Mouse (Mus musculus): ENCODE data around the gene Ern1. TPM values are rescaled to one million over a fixed set of nuclear protein-coding genes. Genes with fewer than 3 reads are reported as not detected.
"Not testable (repeated sequence)": the region's sequence is repeated elsewhere in the genome, so short reads cannot be mapped to it uniquely, and the experiment has no call there.

The Ern1 gene
- total RNA-seq, 2 experiments from 2014 or later = 4.9 to 5.9 TPM

DNA sequence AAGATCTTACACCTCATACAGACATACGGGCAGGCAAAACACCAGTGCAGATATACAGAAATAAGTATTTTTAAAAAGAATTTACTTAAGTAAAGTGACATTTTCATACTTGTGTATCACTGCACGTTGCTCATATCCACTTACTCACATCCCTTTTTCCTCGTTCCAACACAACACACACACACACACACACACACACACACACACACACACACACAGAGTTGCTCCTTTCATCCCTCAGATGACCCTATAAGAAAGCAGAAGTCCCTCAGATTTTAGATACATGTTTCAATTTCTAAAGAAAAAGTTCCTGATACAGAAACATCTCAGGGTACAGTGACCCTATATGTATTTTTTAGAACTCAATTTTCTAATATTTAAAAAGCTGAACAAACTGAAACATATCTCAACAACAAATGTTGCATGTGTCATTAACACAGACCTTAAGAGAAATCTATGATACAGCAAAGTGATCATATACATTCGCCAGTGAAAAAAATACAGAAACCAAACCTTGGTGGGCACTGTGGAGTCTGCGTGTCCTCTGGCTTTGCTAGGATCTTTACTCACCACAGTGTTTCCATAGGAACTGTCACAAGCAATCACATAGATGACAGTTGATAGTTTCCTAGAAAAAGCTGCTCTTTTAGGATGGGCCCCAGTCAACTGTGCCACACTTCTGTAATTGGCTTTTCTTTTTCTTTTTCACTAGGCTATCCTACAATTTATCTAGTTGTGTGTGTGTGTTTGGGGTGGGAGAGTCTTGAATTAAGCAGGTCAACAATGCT lies 26.3 kb downstream of the Ern1 start:
- DNase-seq = no peak
- intact Hi-C loops (cut with DNase I; ENCODE audit: low total_unique reads) = no loop called here

DNA sequence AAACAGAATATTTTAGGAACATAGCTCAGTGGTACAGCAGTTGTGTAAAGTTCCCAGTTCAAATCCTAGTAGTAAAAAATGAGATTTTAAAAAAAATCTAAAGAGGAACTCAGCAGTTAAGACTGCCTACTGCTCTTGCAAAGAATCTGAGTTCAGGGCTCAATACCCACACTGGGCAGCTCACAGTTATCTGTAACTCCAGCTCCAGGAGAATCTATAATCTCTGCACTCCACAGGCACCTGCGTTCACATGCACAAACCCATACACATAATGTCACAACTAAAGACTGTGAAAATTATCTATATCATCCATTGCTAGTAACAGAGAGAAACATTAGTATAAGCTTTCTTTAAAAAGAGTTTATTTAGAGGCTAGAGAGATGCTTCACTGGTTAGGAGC lies 27.0 kb downstream of the Ern1 start:
- no peak for DNase-seq
- intact Hi-C loops (cut with DNase I; ENCODE audit: low total_unique reads) = no loop called here

DNA sequence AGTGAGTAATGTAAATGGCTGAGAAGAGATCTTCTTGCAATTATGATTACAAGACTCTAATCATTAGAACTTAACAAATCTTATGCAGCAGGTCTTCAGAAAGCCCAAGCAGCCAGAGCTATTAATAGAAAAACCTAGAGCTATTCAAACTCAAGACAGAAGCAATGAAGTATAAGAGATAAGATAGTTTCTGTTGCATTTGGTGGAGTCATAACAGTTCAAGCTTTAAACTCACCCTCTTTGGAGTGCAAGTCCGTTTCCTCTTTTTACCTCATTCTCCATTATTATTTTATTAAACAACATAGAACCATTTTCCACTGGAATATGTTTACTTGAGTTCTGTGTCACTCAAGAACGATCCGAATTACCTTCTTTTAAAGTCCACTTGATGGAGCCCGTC lies 29.1 kb downstream of the Ern1 start:
- DNase-seq = no peak
- intact Hi-C loops (cut with DNase I; ENCODE audit: low total_unique reads) = no loop called here

DNA sequence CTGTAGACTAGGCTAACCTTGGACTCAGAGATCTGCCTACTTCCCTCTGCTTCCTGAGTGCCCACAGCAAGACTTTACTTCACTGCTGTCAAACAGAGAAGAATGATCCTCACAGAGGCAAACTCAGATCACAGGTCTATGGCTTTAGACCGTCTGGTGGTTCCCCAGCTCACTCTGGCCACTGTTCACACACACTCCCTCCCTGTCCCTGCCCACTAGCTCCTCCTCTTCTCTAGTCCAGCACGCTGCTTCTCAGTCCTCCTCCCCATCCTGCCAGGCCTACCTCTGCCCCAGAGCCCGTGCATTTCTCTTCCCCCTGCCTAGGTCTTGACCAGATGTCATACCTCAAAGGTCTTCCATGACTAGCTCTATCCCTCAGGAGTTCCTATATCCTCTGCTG lies 44.0 kb downstream of the Ern1 start:
- intact Hi-C loops (cut with DNase I; ENCODE audit: low total_unique reads) = no loop called here
- no peak for DNase-seq

DNA sequence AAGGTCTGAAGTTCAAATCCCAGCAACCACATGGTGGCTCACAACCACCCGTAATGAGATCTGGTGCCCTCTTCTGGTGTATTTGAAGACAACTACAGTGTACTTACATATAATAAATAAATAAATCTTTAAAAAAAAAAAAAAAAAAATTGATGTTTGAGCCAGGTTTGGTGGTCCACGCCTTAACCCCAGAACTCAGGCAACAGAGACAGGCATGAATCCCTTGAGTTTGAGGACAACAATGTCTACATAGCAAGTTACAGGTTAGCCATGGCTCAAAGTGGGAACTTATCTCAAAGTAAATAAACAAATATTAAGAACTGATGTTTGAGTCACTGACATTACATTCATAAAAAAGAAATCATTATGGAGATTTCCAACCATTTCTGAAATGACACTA lies 45.1 kb downstream of the Ern1 start:
- intact Hi-C loops (cut with DNase I; ENCODE audit: low total_unique reads); DNase-seq: not testable (repeated sequence)

DNA sequence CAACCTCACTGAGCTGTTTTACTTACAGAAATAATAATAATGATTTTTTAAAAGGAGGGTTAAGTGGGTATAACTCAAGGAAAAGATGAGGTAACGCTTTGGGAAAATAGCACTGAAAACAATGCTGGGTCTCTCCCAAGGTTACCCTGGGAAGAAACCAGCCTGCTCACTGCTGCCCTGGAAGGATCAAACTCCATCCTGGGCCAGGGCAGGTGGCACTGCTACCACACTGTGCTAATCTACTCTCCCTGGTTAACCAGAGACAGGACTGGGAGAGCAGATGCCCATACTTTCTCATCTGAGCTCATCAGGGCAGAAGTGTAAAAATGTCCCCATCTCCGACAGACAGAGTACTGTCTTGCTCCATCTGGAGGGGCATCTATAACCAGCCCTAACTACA lies 47.3 kb downstream of the Ern1 start:
- no peak for DNase-seq
- intact Hi-C loops (cut with DNase I; ENCODE audit: low total_unique reads) = no loop called here

DNA sequence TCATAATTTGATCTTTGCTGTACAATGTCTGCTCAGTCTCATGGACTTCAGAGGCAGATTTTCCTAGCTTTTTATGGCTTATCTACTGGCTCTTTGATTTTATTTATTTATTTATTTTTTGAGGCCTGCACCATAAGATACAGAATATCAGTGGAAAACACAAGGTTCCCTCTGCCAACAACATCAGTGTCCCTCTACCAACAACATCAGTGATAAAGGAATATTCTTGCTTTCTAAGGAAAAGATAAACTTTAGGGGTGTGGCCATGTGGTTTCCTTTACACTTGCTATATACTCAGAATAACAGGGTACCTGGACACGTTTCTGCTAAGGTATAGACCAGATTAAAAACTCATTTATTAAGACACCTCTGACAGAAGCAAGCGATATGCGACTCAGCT lies 48.3 kb downstream of the Ern1 start:
- DNase-seq = no peak
- intact Hi-C loops (cut with DNase I; ENCODE audit: low total_unique reads) = no loop called here

DNA sequence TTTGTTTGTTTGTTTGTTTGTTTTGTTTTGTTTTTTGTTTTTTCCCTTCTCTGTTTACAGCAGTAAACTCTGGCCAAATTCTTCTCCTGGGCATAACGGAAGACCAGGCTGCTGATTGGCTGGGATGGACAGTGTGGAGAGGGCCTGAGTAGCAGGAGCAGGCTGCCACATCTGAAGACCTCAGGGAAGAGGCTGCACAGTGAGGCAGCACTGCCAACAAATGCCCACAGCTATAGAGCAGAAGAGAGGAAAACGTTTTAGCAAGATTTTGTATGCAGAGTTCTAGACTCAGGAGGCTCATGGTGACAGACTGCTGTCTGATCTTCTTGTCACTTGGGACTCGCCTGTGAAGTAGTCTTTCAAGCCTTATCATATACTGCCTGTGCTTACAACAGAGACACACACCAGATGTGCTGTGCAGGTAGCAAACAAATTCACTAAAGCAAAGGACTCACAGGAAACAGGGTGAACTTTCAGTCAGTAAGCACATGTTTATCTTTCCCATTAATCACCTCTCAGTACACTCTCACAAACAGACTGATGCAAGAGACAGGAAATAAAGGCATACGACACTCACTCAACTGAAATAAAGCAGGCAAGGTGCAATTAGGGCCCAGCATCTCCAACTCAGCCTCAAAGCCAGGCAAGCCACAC lies 49.0 kb downstream of the Ern1 start:
- DNase-seq = no peak
- intact Hi-C loops (cut with DNase I; ENCODE audit: low total_unique reads) = no loop called here

DNA sequence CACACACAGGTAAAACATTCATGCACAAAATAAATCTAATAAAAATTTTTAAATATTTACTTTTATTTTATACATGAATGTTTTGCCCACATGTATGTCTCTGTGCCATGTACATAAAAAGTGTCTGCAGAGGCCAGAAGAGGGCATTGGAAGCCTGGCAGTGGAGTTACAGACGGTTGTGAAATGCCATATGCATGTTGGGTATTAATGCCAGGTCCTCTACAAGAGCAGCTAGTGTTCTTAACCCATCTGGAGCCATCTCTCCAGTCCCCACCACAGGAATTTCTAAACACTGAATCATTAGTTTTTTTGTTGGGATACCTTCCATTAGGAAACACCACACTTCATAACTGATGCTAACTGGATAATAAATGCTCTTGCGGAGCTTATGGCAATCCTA lies 50.1 kb downstream of the Ern1 start:
- no peak for DNase-seq
- intact Hi-C loops (cut with DNase I; ENCODE audit: low total_unique reads) = no loop called here

DNA sequence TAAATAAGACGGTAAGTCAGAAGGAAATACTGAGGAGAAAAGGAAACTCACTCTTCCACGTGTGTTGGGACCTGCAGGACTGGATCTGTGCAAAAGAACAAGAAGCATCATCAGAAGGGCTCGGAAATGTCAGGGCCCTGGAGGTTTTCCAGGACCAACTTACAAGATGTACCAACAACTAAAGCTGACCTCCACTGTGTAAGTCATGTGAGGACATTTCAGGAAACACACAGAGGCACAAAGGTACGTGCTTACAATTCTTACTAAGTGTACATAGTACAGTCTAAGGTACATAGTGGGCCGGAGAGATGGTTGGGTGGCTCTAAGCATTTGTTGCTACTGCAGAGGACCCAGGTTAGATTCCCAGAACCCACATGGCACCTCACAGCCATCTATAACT lies 50.6 kb downstream of the Ern1 start:
- intact Hi-C loops (cut with DNase I; ENCODE audit: low total_unique reads) = no loop called here
- no peak for DNase-seq

DNA sequence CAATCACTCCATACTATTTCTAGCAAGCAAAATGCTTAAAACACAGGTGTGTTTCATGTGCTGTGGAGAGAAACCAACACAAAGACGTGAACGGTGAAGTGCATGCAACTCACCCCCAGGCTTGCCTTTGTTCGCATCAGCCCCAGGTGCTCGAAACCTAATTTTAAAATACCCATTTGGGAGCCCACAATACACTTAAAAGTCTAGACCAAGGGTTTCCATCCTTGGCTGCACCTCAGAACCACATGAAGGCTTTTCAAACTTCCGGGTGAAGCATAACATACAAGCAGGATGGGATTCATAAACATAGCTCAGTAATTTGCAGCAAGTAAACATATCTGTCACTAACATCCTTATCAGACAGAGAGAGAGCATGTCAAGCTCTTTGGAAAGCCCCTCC lies 57.3 kb downstream of the Ern1 start:
- intact Hi-C loops (cut with DNase I; ENCODE audit: low total_unique reads) = no loop called here
- DNase-seq = no peak

DNA sequence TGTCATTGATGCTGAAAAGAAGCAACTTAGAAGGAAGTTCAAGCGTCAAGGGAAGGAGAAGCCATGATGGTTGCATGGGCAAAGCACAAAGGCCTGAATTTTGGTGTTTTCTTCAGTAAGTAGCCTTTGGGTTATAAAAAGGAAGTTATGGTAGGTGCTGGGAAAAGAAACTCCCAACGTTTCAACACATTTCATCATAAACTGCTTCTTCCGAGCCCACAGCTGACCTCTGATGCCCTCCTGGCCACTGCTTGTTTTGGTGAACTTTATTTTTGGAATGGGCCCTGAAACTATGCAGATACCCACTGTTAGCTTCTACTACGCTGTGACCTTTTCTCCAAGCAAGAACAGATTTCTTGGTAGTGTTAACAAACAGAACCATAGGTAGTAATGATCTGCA lies 58.0 kb downstream of the Ern1 start:
- intact Hi-C loops (cut with DNase I; ENCODE audit: low total_unique reads) = no loop called here
- DNase-seq = no peak

DNA sequence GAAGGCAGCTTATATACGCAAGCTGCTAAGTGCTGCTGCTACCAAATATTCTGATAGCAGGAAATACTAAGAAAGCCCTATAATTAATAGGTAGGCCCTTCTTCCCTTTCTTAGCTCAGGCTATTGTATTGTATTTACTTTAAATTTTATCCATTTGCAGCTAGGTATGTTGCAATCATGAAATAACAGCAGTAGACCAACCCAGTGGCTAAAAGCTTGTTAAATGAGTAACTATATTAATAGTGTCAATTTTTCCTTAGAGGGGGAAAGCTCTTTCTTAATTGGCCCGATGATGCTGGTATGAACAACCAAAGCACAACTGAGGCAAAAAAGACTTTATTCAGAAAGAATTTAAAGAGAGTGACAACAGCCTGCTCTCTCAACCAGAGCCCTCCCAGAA lies 59.1 kb downstream of the Ern1 start:
- no peak for DNase-seq
- intact Hi-C loops (cut with DNase I; ENCODE audit: low total_unique reads) = no loop called here

DNA sequence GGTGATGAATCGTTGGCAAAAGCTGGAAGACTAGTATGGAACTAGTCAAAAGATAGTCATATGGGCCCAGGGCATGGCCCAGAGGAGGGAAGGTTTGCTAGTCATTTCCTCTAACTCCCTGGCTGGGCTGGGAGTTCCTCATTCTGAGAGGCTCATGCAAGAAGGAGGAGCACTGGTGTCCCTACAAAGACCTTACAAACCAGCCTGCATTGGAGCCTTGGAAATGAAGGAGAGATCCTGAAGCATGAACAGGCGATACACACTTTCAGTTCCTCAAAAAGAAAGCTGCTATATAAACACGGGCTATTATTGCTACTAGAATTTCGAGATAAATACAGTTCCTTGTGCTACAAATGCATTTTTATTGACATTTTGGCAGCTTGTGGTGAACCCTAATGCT lies 59.5 kb downstream of the Ern1 start:
- intact Hi-C loops (cut with DNase I; ENCODE audit: low total_unique reads) = no loop called here
- DNase-seq = peak; percentile 10

DNA sequence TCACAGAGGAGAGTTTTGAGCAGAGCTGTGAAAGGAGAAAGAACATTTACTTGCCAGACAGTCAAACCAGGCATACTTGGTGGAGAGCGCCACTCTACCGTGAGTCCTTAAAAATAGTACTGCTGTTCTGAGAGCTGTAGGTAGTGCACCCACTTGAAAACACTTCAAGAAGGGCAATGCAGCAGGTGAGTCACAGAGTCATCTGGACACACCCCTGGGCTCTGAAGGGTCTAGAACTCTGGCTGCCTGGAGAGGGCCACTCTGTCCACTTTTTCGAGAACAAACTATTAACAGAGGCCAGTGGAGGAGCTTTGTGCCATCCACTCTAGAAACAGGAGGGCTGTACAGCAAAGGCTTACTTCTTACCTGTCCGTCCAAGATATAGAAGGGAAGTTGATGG lies 61.2 kb downstream of the Ern1 start:
- intact Hi-C loops (cut with DNase I; ENCODE audit: low total_unique reads) = no loop called here
- DNase-seq = no peak

DNA sequence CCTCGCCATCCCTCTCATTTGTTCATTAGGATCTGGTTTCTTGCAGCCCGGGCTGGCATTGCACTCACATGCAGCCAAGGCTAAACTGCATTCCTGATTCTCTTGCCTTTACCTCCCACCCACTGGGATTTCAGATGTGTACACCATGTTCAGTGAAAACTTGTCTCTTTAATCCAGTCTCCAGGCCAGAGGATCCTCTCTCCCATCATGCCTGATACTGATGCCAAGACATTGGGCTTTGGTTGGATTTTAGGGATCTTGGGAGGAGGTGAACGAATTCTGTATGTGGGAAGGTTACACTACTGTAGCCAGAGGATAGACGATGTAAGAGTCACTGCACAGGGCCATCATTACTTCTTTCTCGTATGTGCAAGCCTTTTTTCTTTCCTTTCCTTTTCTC lies 62.5 kb downstream of the Ern1 start:
- intact Hi-C loops (cut with DNase I; ENCODE audit: low total_unique reads) = no loop called here
- no peak for DNase-seq

DNA sequence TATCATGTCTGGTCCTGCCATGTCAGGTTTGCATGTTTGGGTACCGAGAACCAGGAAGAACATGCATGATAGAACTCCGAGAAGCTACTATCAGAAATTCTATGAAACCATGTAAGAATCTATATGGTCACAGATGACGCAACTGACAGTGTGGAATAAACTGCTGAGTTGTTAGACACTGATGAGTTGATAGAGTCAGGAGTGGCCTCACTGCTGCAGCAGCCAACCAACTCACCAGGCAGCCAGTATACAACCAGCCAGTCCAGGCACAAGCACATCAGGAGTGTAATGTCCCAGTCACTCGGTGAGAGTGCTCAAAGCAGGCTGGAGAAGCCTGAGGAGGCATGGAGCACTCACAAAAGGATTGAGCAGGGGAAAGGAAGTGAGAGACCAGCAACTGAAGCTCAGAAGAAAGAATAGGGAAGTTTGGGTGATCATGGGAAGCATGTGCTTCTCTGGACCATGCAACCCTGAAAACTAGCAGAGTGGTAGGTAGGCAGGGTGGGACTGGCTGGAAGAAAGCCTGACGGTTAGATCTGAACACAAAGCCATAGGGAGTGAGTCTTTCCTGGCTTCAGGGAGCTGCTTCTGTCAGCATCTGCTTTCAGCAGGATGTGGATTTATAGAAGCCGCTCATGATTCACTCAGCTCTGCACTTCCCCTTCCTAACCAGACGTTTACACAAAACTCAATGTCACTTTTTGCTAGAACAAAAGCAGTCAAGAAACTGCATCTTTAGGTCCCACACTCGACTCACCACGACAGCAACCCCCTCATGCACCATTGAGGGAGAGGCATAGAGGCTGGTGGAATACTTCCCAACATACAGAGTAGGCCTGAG lies 68.2 kb downstream of the Ern1 start:
- intact Hi-C loops (cut with DNase I; ENCODE audit: low total_unique reads) = loop anchor here (5.0 kb wide), 1 partner anchor 208 kb away; no protein-coding TSS in a partner anchor
- no peak for DNase-seq

DNA sequence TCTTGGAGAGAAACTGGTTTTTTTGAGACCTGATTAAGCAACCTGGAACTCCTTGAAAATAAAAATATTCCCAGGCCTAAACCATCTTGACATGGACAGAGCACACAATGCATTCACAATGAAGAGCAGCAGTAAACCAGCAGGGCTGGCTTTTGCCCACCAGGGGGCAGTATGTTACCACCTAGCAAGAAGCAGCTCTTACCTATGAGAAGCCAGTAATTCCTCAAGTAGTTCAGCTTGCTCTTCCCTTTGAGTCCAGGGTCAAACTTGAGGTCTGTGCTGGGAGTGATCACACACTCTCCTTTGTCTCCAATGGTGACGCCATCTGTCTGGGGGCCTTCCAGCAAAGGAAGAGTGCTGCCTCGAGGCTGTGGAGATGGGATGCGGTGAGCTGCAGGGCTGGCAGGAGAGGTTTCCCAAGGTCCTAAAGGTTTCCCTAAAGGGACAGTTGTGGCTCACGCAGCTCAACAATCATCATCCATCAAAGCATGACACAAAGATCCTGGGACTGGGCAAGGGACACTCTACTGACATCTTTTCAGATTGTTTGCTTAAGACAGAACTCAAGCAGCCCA lies 68.9 kb downstream of the Ern1 start:
- intact Hi-C loops (cut with DNase I; ENCODE audit: low total_unique reads) = loop anchor here (5.0 kb wide), 1 partner anchor 209 kb away; no protein-coding TSS in a partner anchor
- DNase-seq = peak; percentile 76

DNA sequence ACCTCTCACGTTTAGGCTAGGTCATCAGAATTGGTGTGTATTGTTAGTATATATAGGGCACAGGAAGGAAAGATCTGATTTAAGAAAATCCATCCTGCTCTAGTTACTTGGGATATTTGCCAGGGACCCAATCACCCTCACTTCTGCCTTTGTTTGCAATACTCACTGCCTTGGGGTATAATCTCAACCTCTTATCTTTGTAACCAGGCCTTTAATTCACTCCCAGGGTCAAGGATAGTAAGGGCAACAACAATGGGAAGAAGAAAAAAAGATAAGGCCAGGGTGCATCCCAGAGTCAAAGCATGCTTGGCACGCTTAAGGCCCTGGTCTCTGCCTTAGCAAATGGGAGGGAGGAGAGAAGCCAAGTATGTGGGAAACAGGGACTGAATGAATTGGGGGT lies 69.8 kb downstream of the Ern1 start:
- DNase-seq = no peak
- intact Hi-C loops (cut with DNase I; ENCODE audit: low total_unique reads) = loop anchor here (5.0 kb wide), 1 partner anchor 209 kb away; no protein-coding TSS in a partner anchor

DNA sequence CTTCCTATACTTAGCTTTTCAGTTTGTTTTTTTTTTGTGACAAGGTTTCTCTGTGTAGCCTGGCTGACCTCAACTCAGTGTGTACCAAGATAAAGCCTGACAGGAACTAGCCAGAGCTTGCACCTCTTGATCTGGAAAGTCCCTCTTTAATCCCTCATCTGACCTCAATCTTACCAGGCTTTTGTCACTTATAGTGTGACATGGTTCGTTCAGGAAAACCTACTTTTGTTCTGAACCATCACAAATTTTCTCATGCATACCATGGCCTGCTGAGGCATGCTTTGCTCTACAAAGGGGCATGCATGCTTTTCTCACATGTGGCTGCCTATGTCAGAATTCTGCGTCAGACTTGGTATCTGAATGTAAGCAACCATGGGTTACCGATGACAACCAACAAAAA lies 71.3 kb downstream of the Ern1 start:
- intact Hi-C loops (cut with DNase I; ENCODE audit: low total_unique reads) = loop anchor here (5.0 kb wide), 1 partner anchor 211 kb away; no protein-coding TSS in a partner anchor
- no peak for DNase-seq

All from gastrocnemius, postnatal 14 days (tissue).